Mouse (Mus musculus) cerebellum, adult 11 months (tissue): ENCODE results near the gene Ugt2a3.
"Not testable (repeated sequence)": the region's sequence is repeated elsewhere in the genome, so short reads cannot be mapped to it uniquely, and the experiment has no call there.

Experiments used
- DNase-seq: peaks from one replicate; pipeline ENCODE4 v3.0.0; 2022

The Ugt2a3 gene

DNA sequence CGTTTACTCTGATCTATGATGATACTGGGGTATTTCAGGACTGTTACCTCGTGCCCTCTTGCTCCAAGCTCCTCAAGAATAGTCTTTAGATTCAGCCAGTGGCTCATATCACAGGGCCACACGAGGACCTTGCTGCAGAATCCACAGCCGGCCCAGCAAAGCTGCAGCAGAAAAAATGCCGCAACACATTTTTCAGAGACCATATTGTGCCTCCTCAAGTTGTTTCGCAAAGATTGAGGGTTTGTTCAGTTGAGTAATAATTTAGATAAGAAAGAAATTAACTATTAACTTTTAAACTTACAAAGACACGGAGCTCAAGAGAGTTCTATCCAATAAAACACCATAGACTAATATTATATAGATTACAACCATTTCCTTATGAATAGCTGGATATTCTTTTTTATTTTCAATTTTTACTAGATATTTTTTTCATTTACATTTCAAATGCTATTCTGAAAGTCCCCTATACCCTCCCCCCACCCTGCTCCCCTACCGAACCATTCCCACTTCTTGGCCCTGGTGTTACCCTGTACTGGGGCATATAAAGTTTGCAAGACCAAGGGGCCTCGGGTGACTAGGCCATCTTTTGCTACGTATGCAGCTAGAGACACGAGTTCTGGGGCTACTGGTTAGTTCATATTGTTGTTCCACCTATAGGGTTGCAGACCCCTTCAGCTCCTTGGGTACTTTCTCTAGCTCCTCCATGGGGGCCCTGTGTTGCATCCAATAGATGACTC is at the start of gene Ugt2a3:
Gene Ugt2a3, minus strand, starts transcription at position 235 of the 737 bp plus-strand sequence.
- no peak for DNase-seq

DNA sequence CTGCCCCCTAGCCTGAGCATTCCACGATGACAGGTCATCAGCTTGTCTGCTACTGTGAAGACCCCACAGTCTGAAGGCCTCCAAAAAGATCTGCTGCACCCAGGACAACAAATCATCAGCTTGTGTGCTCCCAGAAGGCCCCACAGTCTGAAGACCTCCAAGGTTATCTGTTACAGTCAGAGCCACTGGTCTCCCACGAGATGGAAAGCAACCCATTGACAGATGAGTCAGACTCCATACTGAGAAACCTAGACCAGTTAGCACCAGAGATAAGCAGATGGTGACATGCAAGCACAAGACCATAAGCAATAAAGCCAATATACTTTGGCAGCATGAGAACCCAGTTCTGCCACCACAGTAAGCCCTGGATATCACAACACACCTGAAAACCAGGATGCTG is 43.2 kb upstream of the Ugt2a3 start:
- DNase-seq, result no peak

GRCm38 (mm10) chr5:87379825-87380224 is 42.8 kb upstream of the Ugt2a3 start:
- no peak for DNase-seq

GRCm38 (mm10) chr5:87375874-87376383 is 38.9 kb upstream of the Ugt2a3 start:
- no peak for DNase-seq

- DNase-seq, result no peak
These were observed 36.5 kb upstream of the Ugt2a3 start for GRCm38 (mm10) chr5:87373502-87373863.

DNA sequence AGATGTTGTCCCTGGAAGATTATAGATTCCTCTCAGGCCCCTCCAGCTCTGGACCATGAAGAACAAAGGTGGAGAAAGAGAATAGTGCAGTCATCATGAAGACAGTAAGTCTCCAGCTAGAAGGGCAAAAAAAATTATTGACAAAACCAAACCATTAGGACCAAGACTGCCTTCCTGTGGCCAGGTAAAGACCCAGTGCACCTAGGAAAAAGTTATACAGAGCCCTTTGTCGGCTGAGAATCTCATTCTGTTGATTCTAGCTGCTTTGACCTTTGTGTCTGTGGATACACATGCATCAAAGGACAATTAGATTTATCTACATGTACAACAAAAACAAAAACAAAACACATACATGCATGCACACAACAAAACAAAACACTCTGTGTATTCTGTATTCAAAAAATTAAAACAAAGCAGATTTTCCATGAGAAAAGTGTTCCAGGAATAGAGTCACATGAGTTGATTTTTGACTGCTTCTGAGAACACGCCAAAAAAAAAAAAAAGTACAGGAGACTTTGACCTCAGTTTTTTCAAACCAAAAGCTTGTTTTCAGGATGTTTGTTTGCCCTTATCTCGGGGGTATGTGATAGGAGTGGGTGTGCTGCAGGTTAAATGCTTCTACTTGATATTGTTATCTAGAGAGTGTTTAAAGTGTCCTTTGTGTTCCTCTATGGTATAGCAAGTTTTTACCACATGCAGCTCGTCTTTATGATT is 36.0 kb upstream of the Ugt2a3 start:
- DNase-seq, result not testable (repeated sequence)

DNA sequence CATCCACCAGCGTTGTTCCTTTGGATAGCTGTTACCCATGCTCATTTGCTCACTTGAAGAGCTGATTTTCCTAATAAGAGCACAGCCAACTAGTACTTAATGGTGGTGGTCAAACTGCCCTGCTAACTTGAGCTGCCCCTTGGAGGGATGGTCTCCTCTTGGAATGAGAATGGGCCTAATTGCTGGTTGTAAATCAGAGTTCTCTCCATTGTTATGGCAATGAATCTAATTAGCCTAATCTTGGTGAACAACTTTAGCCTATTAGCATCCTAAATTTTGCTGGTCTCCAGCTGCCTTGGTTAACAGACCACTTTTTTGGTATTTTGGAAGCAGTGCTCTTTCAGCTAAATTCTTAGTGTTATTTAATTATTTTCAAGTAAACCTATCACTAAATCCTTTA is 13.4 kb upstream of the Ugt2a3 start:
- DNase-seq, result no peak

- not testable (repeated sequence) for DNase-seq
These were observed 12.2 kb upstream of the Ugt2a3 start for GRCm38 (mm10) chr5:87349150-87349549.

DNA sequence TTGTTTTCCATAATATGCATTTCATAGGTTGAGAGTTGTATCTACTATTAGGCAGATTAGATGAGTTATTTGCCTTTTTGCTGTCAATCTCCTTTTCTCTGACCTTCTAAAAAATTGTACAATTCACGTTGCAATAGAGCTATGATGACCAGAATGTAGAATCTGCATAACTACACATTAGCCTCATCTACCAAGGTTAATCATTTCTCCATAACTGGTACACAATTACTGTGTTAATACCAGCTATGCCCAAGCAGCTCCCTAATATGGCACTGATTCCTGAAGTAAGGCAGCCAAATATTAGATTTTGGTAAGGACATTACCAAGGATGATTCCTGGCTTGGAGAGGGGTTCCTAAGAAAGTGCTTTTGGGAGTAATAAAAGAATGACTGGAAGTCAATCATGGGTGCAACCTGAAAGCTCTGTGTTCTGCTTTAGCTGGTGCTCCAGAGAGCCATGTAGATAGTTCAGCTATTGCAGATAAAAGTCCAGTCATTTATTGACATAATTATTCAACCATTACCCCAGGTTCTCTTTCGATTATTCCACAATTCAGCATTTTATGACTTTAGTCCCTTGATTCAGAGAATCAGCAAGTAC is 10.6 kb upstream of the Ugt2a3 start:
- DNase-seq, result not testable (repeated sequence)

DNA sequence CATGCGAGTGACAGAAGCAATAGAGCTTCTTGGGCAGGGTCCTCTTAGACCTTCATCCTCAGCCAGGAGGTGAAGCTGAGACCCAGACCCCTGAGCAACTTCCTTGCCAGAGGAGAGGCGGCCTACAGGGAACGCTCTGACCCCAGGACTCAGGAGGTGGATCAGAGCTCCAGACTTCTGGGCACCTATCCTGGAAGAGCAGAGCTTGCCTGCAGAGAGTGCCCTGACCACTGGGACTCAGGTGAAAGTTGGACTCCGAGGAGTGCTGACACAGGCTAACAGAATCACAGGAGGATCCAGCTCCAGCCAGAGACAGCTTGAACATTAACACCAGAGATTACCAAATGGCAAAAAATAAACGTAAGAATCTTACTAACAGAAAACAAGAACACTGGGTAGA is 3.5 kb upstream of the Ugt2a3 start:
- no peak for DNase-seq

GRCm38 (mm10) chr5:87335199-87335598 is 1.8 kb downstream of the Ugt2a3 start:
- DNase-seq, result no peak

DNA sequence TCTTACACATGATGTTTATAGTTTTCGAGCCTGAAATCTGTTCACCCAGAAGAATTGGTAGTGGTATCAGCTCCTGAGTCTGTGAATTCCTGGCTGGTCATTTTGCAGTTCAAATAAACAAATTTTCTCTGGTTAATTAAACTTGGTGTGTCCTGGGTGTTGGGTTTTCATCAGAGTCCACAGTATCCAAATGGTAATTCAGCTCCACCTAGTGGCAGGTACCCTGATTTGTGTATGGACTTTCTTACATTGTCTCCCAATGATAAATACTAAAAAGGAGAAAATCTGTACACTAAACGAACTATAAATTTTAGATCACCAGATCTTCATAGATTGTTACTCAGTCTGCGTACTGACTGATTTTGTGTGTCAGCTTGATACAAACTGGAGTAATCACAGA is 3.4 kb downstream of the Ugt2a3 start:
- DNase-seq, result no peak

GRCm38 (mm10) chr5:87311392-87311791 is 25.6 kb downstream of the Ugt2a3 start:
- no peak for DNase-seq

DNA sequence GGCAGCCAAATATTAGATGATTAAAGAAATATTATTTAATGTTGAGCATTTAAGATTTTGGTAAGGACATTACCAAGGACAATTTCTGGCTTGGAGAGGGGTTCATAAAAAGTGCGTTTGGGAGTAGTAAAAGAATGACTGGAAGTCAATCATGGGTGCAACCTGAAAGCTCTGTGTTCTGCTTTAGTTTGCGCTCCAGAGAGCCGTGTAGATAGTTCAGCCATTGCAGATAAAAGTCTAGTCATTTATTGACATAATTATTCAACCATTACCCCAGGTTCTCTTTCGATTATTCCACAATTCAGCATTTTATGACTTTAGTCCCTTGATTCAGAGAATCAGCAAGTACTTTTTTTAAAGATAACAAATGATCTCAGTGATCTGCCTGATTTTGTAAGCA is 50.8 kb downstream of the Ugt2a3 start:
- DNase-seq, result not testable (repeated sequence)

DNA sequence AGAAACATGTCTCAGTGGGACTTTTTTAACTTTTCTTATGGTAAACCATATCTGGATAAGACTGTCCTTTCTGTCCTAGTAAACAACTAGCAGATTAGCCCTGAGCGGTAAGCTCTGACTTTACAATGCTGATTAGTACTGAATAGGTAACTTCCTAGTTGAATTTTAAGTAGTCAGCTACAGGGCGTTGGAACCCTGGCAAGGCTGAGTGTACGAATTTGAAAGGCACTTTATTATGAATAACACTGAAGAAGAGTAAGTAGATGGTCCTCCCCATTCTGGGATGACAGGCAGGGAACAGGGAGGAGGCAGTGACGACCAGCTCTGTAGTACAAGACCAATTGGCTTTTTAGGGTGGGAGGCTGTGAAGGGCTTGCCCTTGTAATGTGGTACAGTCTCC is 61.0 kb downstream of the Ugt2a3 start:
- not testable (repeated sequence) for DNase-seq

GRCm38 (mm10) chr5:87275581-87275980 is 61.4 kb downstream of the Ugt2a3 start:
- no peak for DNase-seq
